Mouse (Mus musculus) forebrain, embryonic 14.5 days (tissue): ENCODE results near the gene Mid1. TPM values are rescaled to one million over a fixed set of nuclear protein-coding genes. Genes with fewer than 3 reads are reported as not detected.
"Not testable (repeated sequence)": the region's sequence is repeated elsewhere in the genome, so short reads cannot be mapped to it uniquely, and the experiment has no call there.

Experiments used
- ATAC-seq: fragments of 200-750 bp; cut with Nextera tagmentation; 2 replicates; pipeline ENCODE4 v1.8.0; 2017; ENCODE audit warnings: mild to moderate bottlenecking, moderate library complexity
- DNase-seq: peaks from one replicate; pipeline ENCODE4 v3.0.0-alpha.2; 2015; ENCODE audit warnings: low spot score
- H3K27ac ChIP-seq: fragments of 300-500 bp; sonication (generic); 2 replicates; pipeline ENCODE4 v1.5.1; 2014; ENCODE audit warnings: low read depth, mild to moderate bottlenecking, control low read depth, low read length, moderate library complexity
- H3K27me3 ChIP-seq: fragments of 300-500 bp; sonication (generic); replicated peaks from 2 replicates; pipeline ENCODE4 v1.6.1; 2014; ENCODE audit warnings: low read length, control low read depth, mixed read lengths; ENCODE audit not compliant: control insufficient read depth, insufficient read depth
- H3K36me3 ChIP-seq: fragments of 300-500 bp; sonication (generic); 2 replicates; pipeline ENCODE4 v1.6.1; 2014; ENCODE audit warnings: low read length, control low read depth; ENCODE audit not compliant: control insufficient read depth, insufficient read depth
- H3K4me1 ChIP-seq: fragments of 300-500 bp; sonication (generic); 2 replicates; pipeline ENCODE4 v1.6.1; 2014; ENCODE audit warnings: antibody characterized with exemption, low read length, control low read depth; ENCODE audit not compliant: control insufficient read depth, insufficient read depth
- H3K4me2 ChIP-seq: fragments of 300-500 bp; sonication (generic); 2 replicates; pipeline ENCODE4 v1.6.1; 2014; ENCODE audit warnings: mild to moderate bottlenecking, control low read depth, low read length
- H3K4me3 ChIP-seq: fragments of 300-500 bp; sonication (generic); 2 replicates; pipeline ENCODE4 v1.5.1; 2014; ENCODE audit warnings: low read depth, low read length, control low read depth
- H3K9ac ChIP-seq: fragments of 300-500 bp; sonication (generic); 2 replicates; pipeline ENCODE4 v1.6.1; 2014; ENCODE audit warnings: mild to moderate bottlenecking, low read length, control low read depth, moderate library complexity
- H3K9me3 ChIP-seq: fragments of 300-500 bp; sonication (generic); replicated peaks from 2 replicates; pipeline ENCODE4 v1.6.1; 2016; ENCODE audit warnings: low read length, control low read depth, mixed read lengths; ENCODE audit not compliant: control insufficient read depth
- WGBS: fragments of 180-500 bp; shearing (Covaris S2); extraction: QIAGEN DNeasy Blood & Tissue Kit; methylation state at CpG from one replicate; pipeline ENCODE4 v1.1.7; 2014; 5-methylcytosine and 5-hydroxymethylcytosine counted together
- polyA plus RNA-seq: library from polyadenylated mRNA; unstranded; fragments of >200 nt; fragmentation: Nextera tagmentation; extraction: Ambion mirVana; gene quantifications from 2 replicates; pipeline ENCODE4 v1.2.1, GENCODE M21; 2014

Mid1 gene
- polyA plus RNA-seq, 1 experiment from 2014 or later, result 8.6 TPM

GRCm38 (mm10) chrX:169994866-169995711 lies 310.1 kb downstream of the Mid1 start:
- not testable (repeated sequence) for H3K27me3 ChIP-seq, H3K4me2 ChIP-seq, H3K9ac ChIP-seq, H3K27ac ChIP-seq, H3K4me3 ChIP-seq, H3K4me1 ChIP-seq, ATAC-seq
- 49% methylated on average over 2 of the region's 2 CpGs for WGBS
- Histone ChIP-seq H3K36me3 (peaks cover 10% of the 10 kb centered on the region), H3K9me3 (peaks cover 57% of the 10 kb centered on the region)
- peak; percentile 10 for DNase-seq

- H3K4me2 ChIP-seq, H3K36me3 ChIP-seq, DNase-seq, H3K4me3 ChIP-seq, H3K4me1 ChIP-seq, H3K27ac ChIP-seq, ATAC-seq, H3K27me3 ChIP-seq, H3K9ac ChIP-seq: not testable (repeated sequence)
- H3K9me3 ChIP-seq, result peaks cover 53% of the 10 kb centered on the region
- whole genome bisulfite sequencing, result 71% methylated on average over 17 of the region's 17 CpGs
Measured at GRCm38 (mm10) chrX:169995909-169996521, 311.0 kb downstream of the Mid1 start.

GRCm38 (mm10) chrX:169996926-169997325 lies 311.9 kb downstream of the Mid1 start:
- 64% methylated on average over 46 of the region's 46 CpGs for whole genome bisulfite sequencing
- peak overlapping the region; percentile 74 for H3K27ac ChIP-seq

GRCm38 (mm10) chrX:169997456-169997853 lies 312.5 kb downstream of the Mid1 start:
- not testable (repeated sequence) for H3K27me3 ChIP-seq, ATAC-seq, H3K36me3 ChIP-seq, H3K4me1 ChIP-seq
- H3K9me3 ChIP-seq, result peaks cover 48% of the 10 kb centered on the region
- H3K9ac ChIP-seq, result peak overlapping the region; percentile 38
- H3K4me3 ChIP-seq, result peak overlapping the region; percentile 31
- peak; percentile 11 for DNase-seq
- H3K4me2 ChIP-seq, result peak overlapping the region; percentile 69
- H3K27ac ChIP-seq, result peak overlapping the region; percentile 74
- WGBS, result 53% methylated on average over 40 of the region's 40 CpGs

More at GRCm38 (mm10) chrX:169996926-169997325, 311.9 kb downstream of the Mid1 start:
- peak overlapping the region; percentile 38 for H3K9ac ChIP-seq
- H3K36me3 ChIP-seq, H3K4me1 ChIP-seq, DNase-seq, H3K27me3 ChIP-seq: not testable (repeated sequence)
- peak overlapping the region; percentile 69 for H3K4me2 ChIP-seq
- peak; percentile 16 for ATAC-seq
- H3K4me3 ChIP-seq, result peak overlapping the region; percentile 31
- H3K9me3 ChIP-seq, result peaks cover 52% of the 10 kb centered on the region

GRCm38 (mm10) chrX:169997854-169998456 lies 313.0 kb downstream of the Mid1 start:
- H3K27ac ChIP-seq, result peak overlapping the region; percentile 74
- not testable (repeated sequence) for H3K36me3 ChIP-seq, H3K27me3 ChIP-seq, H3K4me1 ChIP-seq
- 34% methylated on average over 37 of the region's 37 CpGs for WGBS
- H3K9ac ChIP-seq, result peak overlapping the region; percentile 38
- H3K4me2 ChIP-seq, result peak overlapping the region; percentile 69
- DNase-seq (peak; percentile 94), ATAC-seq (peak; percentile 92)
- peaks cover 43% of the 10 kb centered on the region for H3K9me3 ChIP-seq
- peak overlapping the region; percentile 31 for H3K4me3 ChIP-seq

- peak; percentile 11; the same call in 1 of the 2 replicates for ATAC-seq
- Histone ChIP-seq H3K4me2 (peak overlapping the region; percentile 69), H3K27ac (peak overlapping the region; percentile 74), H3K9me3 (peaks cover 39% of the 10 kb centered on the region), H3K4me3 (peak overlapping the region; percentile 31)
- not testable (repeated sequence) for H3K4me1 ChIP-seq, H3K9ac ChIP-seq, H3K36me3 ChIP-seq, H3K27me3 ChIP-seq, DNase-seq
- WGBS, result 51% methylated on average over 4 of the region's 4 CpGs
Measured at GRCm38 (mm10) chrX:169998559-169999219, 313.7 kb downstream of the Mid1 start.

- not testable (repeated sequence) for ATAC-seq, H3K4me2 ChIP-seq
- 35% methylated on average over 11 of the region's 11 CpGs for WGBS
Measured at GRCm38 (mm10) chrX:169999226-169999883, 314.4 kb downstream of the Mid1 start.

GRCm38 (mm10) chrX:169999912-170000641 lies 315.1 kb downstream of the Mid1 start:
- not testable (repeated sequence) for H3K27ac ChIP-seq, ATAC-seq, H3K9ac ChIP-seq, DNase-seq, H3K4me1 ChIP-seq, H3K4me2 ChIP-seq, H3K36me3 ChIP-seq, H3K4me3 ChIP-seq, H3K27me3 ChIP-seq
- 70% methylated on average over 3 of the region's 3 CpGs for WGBS
- H3K9me3 ChIP-seq, result peaks cover 32% of the 10 kb centered on the region

More at GRCm38 (mm10) chrX:169999226-169999883, 314.4 kb downstream of the Mid1 start:
- H3K27me3 ChIP-seq, H3K36me3 ChIP-seq, H3K9ac ChIP-seq, H3K27ac ChIP-seq, H3K4me3 ChIP-seq, DNase-seq, H3K4me1 ChIP-seq: not testable (repeated sequence)
- H3K9me3 ChIP-seq, result peaks cover 38% of the 10 kb centered on the region
